In the genomic region with DNA sequence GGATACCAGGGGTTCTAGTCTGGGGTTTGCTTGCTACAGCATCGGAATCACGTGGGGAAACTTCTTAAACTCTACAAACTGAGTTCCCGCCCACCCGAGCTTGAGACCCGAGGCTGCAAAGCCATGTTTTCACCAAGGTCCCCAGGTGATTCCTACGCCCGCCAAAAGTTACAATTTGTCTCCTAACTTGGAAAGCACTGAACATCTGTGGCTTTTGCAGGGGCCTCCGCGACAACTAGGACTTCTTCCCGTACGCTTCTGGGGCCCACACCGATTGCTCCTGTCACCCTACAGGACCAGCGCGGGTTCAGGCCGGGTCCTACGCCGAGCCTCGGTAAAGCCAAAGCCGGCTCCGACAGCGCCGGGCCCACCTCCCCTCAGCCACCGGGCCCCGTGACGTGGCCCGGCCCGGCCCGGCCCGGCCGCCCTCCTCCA, we compare ENCODE assay signal across 8 mouse cellular contexts. TPM values are rescaled to one million over a fixed set of nuclear protein-coding genes. Genes with fewer than 3 reads are reported as not detected.
DNase-seq lines count a peak whose midpoint lies in the region; ATAC-seq lines count a peak whose summit lies in the region.

No protein-coding gene starts in this region.

- DNase-seq in neural tube, embryonic 11.5 days (ENCODE audit: low spot score): no peak
- no peak for DNase-seq in neural tube, embryonic 10.5 days (ENCODE audit: extremely low spot score, low spot score)
- DNase-seq in c-Kit-positive CD71-negative TER-119-negative erythroid progenitor cells, embryonic 14.5 days (ENCODE audit: low read depth): peak; percentile 25
- peak; percentile 29 for DNase-seq in hindbrain, embryonic 14.5 days (ENCODE audit: low spot score)
- DNase-seq in layer of hippocampus, adult 9-10 months (ENCODE audit: low spot score): no peak
- DNase-seq in right cerebral cortex, adult 2 months (ENCODE audit: low spot score in 2 of 2): no peak
- no peak for DNase-seq in gastrocnemius, postnatal 14 days

- H3K4me2 ChIP-seq in neural tube, embryonic 11.5 days (ENCODE audit: low read depth): peak overlapping the region; percentile 54
- H3K4me2 ChIP-seq in hindbrain, embryonic 14.5 days (replicated peaks): peak overlapping the region; percentile 81

- H3K9me3 ChIP-seq in neural tube, embryonic 11.5 days (ENCODE audit: control insufficient read depth, low read length): no peaks in the 10 kb centered on the region
- H3K9me3 ChIP-seq in hindbrain, embryonic 14.5 days (ENCODE audit: control insufficient read depth, low read length): no peaks in the 10 kb centered on the region

- H3K4me3 ChIP-seq in neural tube, embryonic 11.5 days (ENCODE audit: low read depth, low read length): peak overlapping the region; percentile 82
- H3K4me3 ChIP-seq in hindbrain, embryonic 14.5 days (replicated peaks; ENCODE audit: low read length): peak overlapping the region; percentile 84

- under 1% methylated on average over 30 of the region's 30 CpGs for WGBS in neural tube, embryonic 11.5 days
- WGBS in hindbrain, embryonic 14.5 days: 1% methylated on average over 30 of the region's 30 CpGs

- H3K9ac ChIP-seq in neural tube, embryonic 11.5 days (ENCODE audit: low read length): peak overlapping the region; percentile 81
- H3K9ac ChIP-seq in hindbrain, embryonic 14.5 days: peak overlapping the region; percentile 93

- intact Hi-C loops in gastrocnemius, postnatal 14 days (cut with DNase I; ENCODE audit: low total_unique reads): no loop called here

- H3K27me3 ChIP-seq in neural tube, embryonic 11.5 days (ENCODE audit: control insufficient read depth, insufficient read depth, low read length): no peaks in the 10 kb centered on the region
- no peaks in the 10 kb centered on the region for H3K27me3 ChIP-seq in hindbrain, embryonic 14.5 days (ENCODE audit: control insufficient read depth, insufficient read depth, low read length)

- ATAC-seq in neural tube, embryonic 11.5 days (ENCODE audit: insufficient read depth, low FRiP score, low TSS enrichment): no peak; the same call in 1 of the 2 replicates
- no peak for ATAC-seq in hindbrain, embryonic 14.5 days (ENCODE audit: low FRiP score)
- ATAC-seq in megakaryocyte-erythroid progenitor cell, adult 5-6 weeks (replicated peaks; ENCODE audit: low FRiP score, low TSS enrichment, poor library complexity, severe bottlenecking): peak; percentile 24

- H3K27ac ChIP-seq in neural tube, embryonic 11.5 days (ENCODE audit: low read depth, low read length): no peak overlapping the region
- peak overlapping the region; percentile 85 for H3K27ac ChIP-seq in hindbrain, embryonic 14.5 days

- H3K36me3 ChIP-seq in neural tube, embryonic 11.5 days (ENCODE audit: control insufficient read depth, insufficient read depth, low read length): no peaks in the 10 kb centered on the region
- H3K36me3 ChIP-seq in hindbrain, embryonic 14.5 days (replicated peaks; ENCODE audit: control insufficient read depth, insufficient read depth): no peaks in the 10 kb centered on the region

- 0 out of 2 replicates have a peak, but pooled peaks cover 3% of the 10 kb centered on the region for H3K4me1 ChIP-seq in neural tube, embryonic 11.5 days (ENCODE audit: control insufficient read depth, insufficient read depth, low read length)
- H3K4me1 ChIP-seq in hindbrain, embryonic 14.5 days (replicated peaks; ENCODE audit: control insufficient read depth, insufficient read depth, low read length): peaks cover 8% of the 10 kb centered on the region; the same call in 1 of the 2 replicates

RNA-seq across cellular contexts. Expression of a gene that starts 0.5 kb away (rescaled TPM):
- 79.4 TPM in 2 replicates for polyA plus RNA-seq in neural tube, embryonic 11.5 days (2014; fragmentation: Nextera tagmentation; extraction: Ambion mirVana)
- 74.3 and 79.0 TPM in 2 replicates for polyA plus RNA-seq in hindbrain, embryonic 14.5 days (2014; fragmentation: Nextera tagmentation; extraction: Ambion mirVana)
- total RNA-seq in megakaryocyte-erythroid progenitor cell, adult 5-6 weeks (2014; fragmentation: Nextera tagmentation): 58.3 and 58.5 TPM in 2 replicates
- total RNA-seq in megakaryocyte-erythroid progenitor cell, adult 5-6 weeks (2017): 45.7 and 74.5 TPM in 2 replicates
- 10 to 100 TPM; 40.7 to 42.3 TPM for total RNA-seq in gastrocnemius, postnatal 14 days (2021)

RNA-seq across cellular contexts. Expression of a gene that starts 0.5 kb away (rescaled TPM):
- 5.1 and 5.3 TPM in 2 replicates for polyA plus RNA-seq in neural tube, embryonic 11.5 days (2014; fragmentation: Nextera tagmentation; extraction: Ambion mirVana)
- polyA plus RNA-seq in hindbrain, embryonic 14.5 days (2014; fragmentation: Nextera tagmentation; extraction: Ambion mirVana): 34.9 and 43.0 TPM in 2 replicates
- total RNA-seq in megakaryocyte-erythroid progenitor cell, adult 5-6 weeks (2014; fragmentation: Nextera tagmentation): 0.22 and 2.0 TPM in 2 replicates
- total RNA-seq in megakaryocyte-erythroid progenitor cell, adult 5-6 weeks (2017): 0.99 and 1.8 TPM in 2 replicates
- total RNA-seq in gastrocnemius, postnatal 14 days (2021): 1 to 10 TPM; 2.8 to 2.9 TPM

Comparison
In these comparisons a context has a peak if more than half of its experiments do, and no peak if none do; other contexts are left out.
1. DNase-seq: peak in c-Kit-positive CD71-negative TER-119-negative erythroid progenitor cells, embryonic 14.5 days (single experiment) and hindbrain, embryonic 14.5 days (single experiment); none in neural tube, embryonic 11.5 days (single experiment), neural tube, embryonic 10.5 days (single experiment), layer of hippocampus, adult 9-10 months (single experiment), right cerebral cortex, adult 2 months (0 of 2) and gastrocnemius, postnatal 14 days (single experiment).